Mouse (Mus musculus) leukemia stem cell, adult 10-12 weeks (primary cell): ENCODE results near the gene Mamld1. TPM values are rescaled to one million over a fixed set of nuclear protein-coding genes. Genes with fewer than 3 reads are reported as not detected.

Experiments
- polyA plus RNA-seq: library from polyadenylated mRNA; stranded (reverse); fragments of >175 nt; gene quantifications from 2 replicates; pipeline ENCODE4 v1.2.3, GENCODE M21; 2012; ENCODE audit warnings: low replicate concordance

The Mamld1 gene
- 0.13 TPM in 1 of 2 replicates, not detected in the other for polyA plus RNA-seq

DNA sequence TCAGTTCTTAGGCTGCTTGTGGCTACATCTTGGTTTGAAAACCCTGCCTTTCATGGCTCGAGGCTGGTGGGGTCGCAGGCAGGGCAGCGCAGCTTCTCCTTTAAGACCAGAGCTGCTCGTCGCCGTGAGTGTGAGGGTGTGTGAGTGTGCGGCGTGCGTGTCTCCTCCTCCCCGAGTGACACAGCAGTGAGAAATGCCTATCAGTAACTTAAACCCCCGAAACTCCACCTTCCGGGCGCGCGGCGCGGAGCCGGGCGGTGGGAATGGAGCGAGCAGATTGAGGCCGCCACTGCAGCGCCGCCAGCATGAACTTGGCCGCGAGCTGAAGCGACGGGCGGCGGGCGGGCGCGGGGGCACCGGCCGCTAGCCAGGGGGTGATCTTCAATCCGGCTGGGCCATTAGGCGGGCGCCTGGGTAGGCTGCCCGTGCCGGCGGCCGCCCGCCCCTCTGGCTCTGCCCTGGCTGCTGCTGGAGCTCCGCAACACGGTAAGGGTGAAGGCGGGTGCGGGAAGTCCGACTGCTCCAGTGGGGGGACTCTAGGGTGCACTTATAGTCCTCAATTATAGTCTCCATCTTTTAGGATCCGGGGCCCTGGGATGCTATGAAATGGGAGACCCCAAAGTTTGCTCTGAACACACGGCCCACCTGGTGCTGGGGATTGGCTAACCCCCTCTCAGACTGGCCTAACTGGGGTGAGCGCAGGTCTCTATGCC, at the start of gene Mamld1:
Gene Mamld1 (plus strand): TSS at position 393 of the 713 bp plus-strand sequence.

Other genes starting within 250 kb of the Mamld1 start
- gene Mtm1, start 160.5 kb downstream of the Mamld1 start, polyA plus RNA-seq: 0.23 and 0.24 TPM in 2 replicates